In genomic region chr9:73103159-73103879, GRCm38 (mm10) we compare ENCODE assay signal across 9 mouse cellular contexts. TPM values are rescaled to one million over a fixed set of nuclear protein-coding genes. Genes with fewer than 3 reads are reported as not detected.
A peak's percentile ranks its signal among the peaks of the same experiment; 100 is the strongest.
DNase-seq lines count a peak whose midpoint lies in the region; ATAC-seq lines count a peak whose summit lies in the region.
"Had no signal": no experiment of that assay in that cellular context is flagged by ENCODE, and none has a peak within 500 bp of the region (broad histone marks: within the 10 kb centered on the region; RNA-seq: fewer than 3 reads in every experiment).

No protein-coding gene starts in this region.

- peak; percentile 25 to 32 for DNase-seq in spleen, postnatal 10 days (ENCODE audit: low spot score in 2 of 2)
- DNase-seq in spleen, postnatal 14 days (ENCODE audit: low spot score in 2 of 2): no peak
- DNase-seq in embryonic facial prominence, embryonic 14.5 days (ENCODE audit: low spot score): no peak
- DNase-seq in lung, postnatal 4 days: peak; percentile 53 to 55
- no peak for DNase-seq in c-Kit-positive CD71-positive TER-119-positive erythroid progenitor cells, embryonic 14.5 days (ENCODE audit: low spot score)

- no peaks in the 10 kb centered on the region for H3K9me3 ChIP-seq in embryonic facial prominence, embryonic 14.5 days (ENCODE audit: control insufficient read depth, low read length)
- H3K9me3 ChIP-seq in heart, embryonic 15.5 days (replicated peaks): no peaks in the 10 kb centered on the region
- H3K9me3 ChIP-seq in kidney, embryonic 16.5 days (ENCODE audit: low read length): no peaks in the 10 kb centered on the region
- H3K9me3 ChIP-seq in stomach, embryonic 15.5 days: no peaks in the 10 kb centered on the region

- 11% methylated on average over 27 of the region's 60 CpGs for WGBS in embryonic facial prominence, embryonic 14.5 days
- 4% methylated on average over 59 of the region's 60 CpGs for WGBS in heart, embryonic 15.5 days
- 3% methylated on average over 60 of the region's 60 CpGs for WGBS in kidney, embryonic 16.5 days
- 5% methylated on average over 60 of the region's 60 CpGs for WGBS in stomach, embryonic 15.5 days

- H3K27ac ChIP-seq in embryonic facial prominence, embryonic 14.5 days (replicated peaks; ENCODE audit: low read depth, low read length): no peak overlapping the region
- no peak overlapping the region for H3K27ac ChIP-seq in heart, embryonic 15.5 days
- H3K27ac ChIP-seq in kidney, embryonic 16.5 days (ENCODE audit: low read length): no peak overlapping the region
- H3K27ac ChIP-seq in stomach, embryonic 15.5 days: no peak overlapping the region

- H3K36me3 ChIP-seq in embryonic facial prominence, embryonic 14.5 days (ENCODE audit: control insufficient read depth, insufficient read depth, low read length): no peaks in the 10 kb centered on the region
- H3K36me3 ChIP-seq in heart, embryonic 15.5 days: no peaks in the 10 kb centered on the region
- H3K36me3 ChIP-seq in kidney, embryonic 16.5 days (ENCODE audit: insufficient read depth, low read length): no peaks in the 10 kb centered on the region
- H3K36me3 ChIP-seq in stomach, embryonic 15.5 days: no peaks in the 10 kb centered on the region

- H3K9ac ChIP-seq in embryonic facial prominence, embryonic 14.5 days (ENCODE audit: low read depth, low read length): peak overlapping the region; percentile 61
- H3K9ac ChIP-seq in heart, embryonic 15.5 days: peak overlapping the region; percentile 38
- peak overlapping the region; percentile 67 for H3K9ac ChIP-seq in kidney, embryonic 16.5 days (replicated peaks; ENCODE audit: low read length)
- H3K9ac ChIP-seq in stomach, embryonic 15.5 days: 0 out of 2 replicates have a peak overlapping the region, but pooled peaks have one; percentile 6

- peak; percentile 68 for ATAC-seq in embryonic facial prominence, embryonic 14.5 days (ENCODE audit: low read depth)
- ATAC-seq in heart, embryonic 15.5 days (replicated peaks; ENCODE audit: insufficient number of reproducible peaks, insufficient read depth, low FRiP score, low read depth): no peak
- ATAC-seq in kidney, embryonic 16.5 days (ENCODE audit: low FRiP score, low TSS enrichment): peak; percentile 66
- ATAC-seq in stomach, embryonic 15.5 days (ENCODE audit: insufficient read depth, low FRiP score, low read depth): 0 out of 2 replicates have a peak, but pooled peaks have one; percentile 33

- peak overlapping the region; percentile 90 for H3K4me2 ChIP-seq in embryonic facial prominence, embryonic 14.5 days (ENCODE audit: low read depth, low read length)
- H3K4me2 ChIP-seq in heart, embryonic 15.5 days: peak overlapping the region; percentile 89
- peak overlapping the region; percentile 85 for H3K4me2 ChIP-seq in kidney, embryonic 16.5 days (replicated peaks; ENCODE audit: low read depth, low read length)
- peak overlapping the region; percentile 94 for H3K4me2 ChIP-seq in stomach, embryonic 15.5 days

- peaks cover 8% of the 10 kb centered on the region; the same call in 1 of the 2 replicates for H3K4me1 ChIP-seq in embryonic facial prominence, embryonic 14.5 days (ENCODE audit: control insufficient read depth, insufficient read depth, low read length)
- peaks cover 8% of the 10 kb centered on the region for H3K4me1 ChIP-seq in heart, embryonic 15.5 days (replicated peaks)
- H3K4me1 ChIP-seq in kidney, embryonic 16.5 days (ENCODE audit: insufficient read depth, low read length): 0 out of 2 replicates have a peak, but pooled peaks cover 7% of the 10 kb centered on the region
- H3K4me1 ChIP-seq in stomach, embryonic 15.5 days: peaks cover 11% of the 10 kb centered on the region

- peaks cover 33% of the 10 kb centered on the region for H3K27me3 ChIP-seq in embryonic facial prominence, embryonic 14.5 days (replicated peaks; ENCODE audit: control insufficient read depth, insufficient read depth, low read length)
- peaks cover 41% of the 10 kb centered on the region for H3K27me3 ChIP-seq in heart, embryonic 15.5 days
- peaks cover 17% of the 10 kb centered on the region; the same call in 1 of the 2 replicates for H3K27me3 ChIP-seq in kidney, embryonic 16.5 days (ENCODE audit: insufficient read depth, low read length)
- 0 out of 2 replicates have a peak, but pooled peaks cover 6% of the 10 kb centered on the region for H3K27me3 ChIP-seq in stomach, embryonic 15.5 days (replicated peaks)

- H3K4me3 ChIP-seq in embryonic facial prominence, embryonic 14.5 days (ENCODE audit: low read depth, low read length): peak overlapping the region; percentile 43
- H3K4me3 ChIP-seq in heart, embryonic 15.5 days: peak overlapping the region; percentile 49
- peak overlapping the region; percentile 49 for H3K4me3 ChIP-seq in kidney, embryonic 16.5 days (ENCODE audit: low read length)
- H3K4me3 ChIP-seq in stomach, embryonic 15.5 days (replicated peaks): peak overlapping the region; percentile 45

RNA-seq across cellular contexts. Expression of gene Gm20509, which starts 1.0 kb away (rescaled TPM):
- not detected in 2 replicates for polyA plus RNA-seq in embryonic facial prominence, embryonic 14.5 days (2014; fragmentation: Nextera tagmentation; extraction: Ambion mirVana)
- polyA plus RNA-seq in heart, embryonic 15.5 days (2015; fragmentation: Nextera tagmentation; extraction: Ambion mirVana): not detected in 2 replicates
- polyA plus RNA-seq in kidney, embryonic 16.5 days (2015; fragmentation: Nextera tagmentation; extraction: Ambion mirVana): not detected in 2 replicates
- polyA plus RNA-seq in stomach, embryonic 15.5 days (2015; fragmentation: Nextera tagmentation; extraction: Ambion mirVana): not detected in 2 replicates
- polyA plus RNA-seq: gonadal fat pad, adult 2 months had no signal

RNA-seq across cellular contexts. Expression of gene Khdc3, which starts 1.7 kb away (rescaled TPM):
- polyA plus RNA-seq in embryonic facial prominence, embryonic 14.5 days (2014; fragmentation: Nextera tagmentation; extraction: Ambion mirVana): 0.10 TPM in 1 of 2 replicates, not detected in the other
- not detected in 2 replicates for polyA plus RNA-seq in heart, embryonic 15.5 days (2015; fragmentation: Nextera tagmentation; extraction: Ambion mirVana)
- not detected in 2 replicates for polyA plus RNA-seq in kidney, embryonic 16.5 days (2015; fragmentation: Nextera tagmentation; extraction: Ambion mirVana)
- 0.13 and 0.44 TPM in 2 replicates for polyA plus RNA-seq in stomach, embryonic 15.5 days (2015; fragmentation: Nextera tagmentation; extraction: Ambion mirVana)
- polyA plus RNA-seq: gonadal fat pad, adult 2 months had no signal

RNA-seq across cellular contexts. Expression of gene Rsl24d1, which starts 9.9 kb away (rescaled TPM):
- 105 and 119 TPM in 2 replicates for polyA plus RNA-seq in embryonic facial prominence, embryonic 14.5 days (2014; fragmentation: Nextera tagmentation; extraction: Ambion mirVana)
- polyA plus RNA-seq in heart, embryonic 15.5 days (2015; fragmentation: Nextera tagmentation; extraction: Ambion mirVana): 77.1 and 79.6 TPM in 2 replicates
- polyA plus RNA-seq in kidney, embryonic 16.5 days (2015; fragmentation: Nextera tagmentation; extraction: Ambion mirVana): 109 and 110 TPM in 2 replicates
- 94.1 and 94.7 TPM in 2 replicates for polyA plus RNA-seq in stomach, embryonic 15.5 days (2015; fragmentation: Nextera tagmentation; extraction: Ambion mirVana)

RNA-seq across cellular contexts. Expression of gene Rab27a, which starts 58.7 kb away (rescaled TPM):
- polyA plus RNA-seq in embryonic facial prominence, embryonic 14.5 days (2014; fragmentation: Nextera tagmentation; extraction: Ambion mirVana): 2.1 and 2.5 TPM in 2 replicates
- 3.7 and 7.8 TPM in 2 replicates for polyA plus RNA-seq in heart, embryonic 15.5 days (2015; fragmentation: Nextera tagmentation; extraction: Ambion mirVana)
- polyA plus RNA-seq in kidney, embryonic 16.5 days (2015; fragmentation: Nextera tagmentation; extraction: Ambion mirVana): 6.0 and 6.6 TPM in 2 replicates
- polyA plus RNA-seq in stomach, embryonic 15.5 days (2015; fragmentation: Nextera tagmentation; extraction: Ambion mirVana): 15.8 and 16.8 TPM in 2 replicates

Comparison
In these comparisons a context has a peak if more than half of its experiments do, and no peak if none do; other contexts are left out.
1. DNase-seq: peak in spleen, postnatal 10 days (2 of 2) and lung, postnatal 4 days (2 of 2); none in spleen, postnatal 14 days (0 of 2), embryonic facial prominence, embryonic 14.5 days (single experiment) and c-Kit-positive CD71-positive TER-119-positive erythroid progenitor cells, embryonic 14.5 days (single experiment).
2. H3K9ac ChIP-seq: peak in every context shown above with its lines; median percentile 67 in kidney, embryonic 16.5 days; 61 in embryonic facial prominence, embryonic 14.5 days; 38 in heart, embryonic 15.5 days; 6 in stomach, embryonic 15.5 days.
3. Peak in every context shown above with its lines, with median percentiles within 50 percentile points of each other: H3K4me2 ChIP-seq and H3K4me3 ChIP-seq.